Mouse (Mus musculus): ENCODE measurements around the gene Gm20854.
"Not testable (repeated sequence)": the region's sequence is repeated elsewhere in the genome, so short reads cannot be mapped to it uniquely, and the experiment has no call there.

The Gm20854 gene

GRCm38 (mm10) chrY:85530808-85531207, at the start of gene Gm20854:
TSS of gene Gm20854 (minus strand) at chrY:85530908.
- not testable (repeated sequence) for DNase-seq
